Mouse (Mus musculus): ENCODE measurements around the gene Gm10322.

DNA sequence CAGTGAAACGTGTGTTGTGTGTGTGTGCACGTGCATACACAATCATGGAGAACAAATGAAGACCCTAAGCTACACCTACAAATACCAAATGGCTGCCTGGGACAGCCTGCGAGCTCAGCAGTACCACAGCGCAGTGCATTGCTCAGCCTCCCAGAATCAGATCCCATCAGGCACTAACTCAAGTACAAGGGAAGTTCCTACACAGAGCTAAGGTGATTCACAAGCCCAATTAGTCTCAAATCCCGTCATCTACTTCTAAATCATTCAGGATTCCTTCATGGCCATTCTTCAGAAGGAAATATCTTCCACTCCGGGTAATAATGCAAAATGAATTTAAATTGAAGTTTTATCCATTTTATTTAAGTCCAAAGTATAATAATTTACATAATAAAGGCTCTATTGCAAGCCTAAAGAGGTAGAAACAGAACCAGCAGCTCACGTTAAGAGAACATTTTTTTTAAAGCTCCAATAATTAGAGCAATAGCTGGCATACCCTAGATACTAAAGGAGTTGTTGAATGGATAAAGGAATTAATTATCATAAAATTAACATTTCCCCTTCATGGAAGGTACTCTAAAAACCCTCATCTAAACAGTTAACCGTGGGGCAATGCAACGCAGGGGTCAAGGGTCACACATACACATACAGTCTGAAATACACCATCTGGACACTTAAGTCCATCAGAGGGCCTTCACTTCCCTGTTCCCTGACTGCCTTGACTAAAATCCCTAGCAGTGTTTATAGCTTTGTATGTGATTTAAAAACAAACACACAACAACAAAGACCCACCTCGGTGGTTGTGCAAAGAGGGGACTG lies 47.0 kb upstream of the Gm10322 start:
- TF ChIP-seq CTCF (IDR thresholded peaks at IDR 0.05; ENCODE audit: low read depth) (no peak), EP300 (IDR thresholded peaks at IDR 0.05; ENCODE audit: low read depth) (no peak)
